Mouse (Mus musculus): Measurements from ENCODE around the gene Olfr667.
"Not testable (repeated sequence)": the region's sequence is repeated elsewhere in the genome, so short reads cannot be mapped to it uniquely, and the experiment has no call there.

Olfr667 gene

GRCm38 (mm10) chr7:104921382-104921781 is at the start of gene Olfr667:
TSS of gene Olfr667 (minus strand) at chr7:104921482.
- DNase-seq (ENCODE audit: low spot score in 2 of 2), result no peak

- no peak for DNase-seq (ENCODE audit: low spot score in 2 of 2)
These were observed 41.2 kb upstream of the Olfr667 start, which contains the start of gene Olfr670 for GRCm38 (mm10) chr7:104962520-104962919. TSS of gene Olfr670 (minus strand) at chr7:104962620.

GRCm38 (mm10) chr7:104950234-104950633 is 29.0 kb upstream of the Olfr667 start:
- DNase-seq (ENCODE audit: low spot score in 2 of 2), result not testable (repeated sequence)

GRCm38 (mm10) chr7:104933940-104934339 is 12.7 kb upstream of the Olfr667 start, which contains the start of gene Olfr669:
TSS of gene Olfr669 (plus strand) at chr7:104934240.
- DNase-seq (ENCODE audit: low spot score in 2 of 2), result no peak

- no peak for DNase-seq (ENCODE audit: low spot score in 2 of 2)
These were observed 6.7 kb upstream of the Olfr667 start, which contains the start of gene Olfr668 for GRCm38 (mm10) chr7:104927957-104928356. TSS of gene Olfr668 (minus strand) at chr7:104928057.

GRCm38 (mm10) chr7:104895852-104896251 is 25.4 kb downstream of the Olfr667 start, which contains the start of gene Olfr666:
TSS of gene Olfr666 (minus strand) at chr7:104895952.
- no peak for DNase-seq (ENCODE audit: low spot score in 2 of 2)

GRCm38 (mm10) chr7:104877731-104878130 is 43.6 kb downstream of the Olfr667 start, which contains the start of gene Olfr665:
TSS of gene Olfr665 (plus strand) at chr7:104878031.
- DNase-seq (ENCODE audit: low spot score in 2 of 2), result no peak
